Mouse (Mus musculus): Measurements from ENCODE around the gene Robo1. TPM values are rescaled to one million over a fixed set of nuclear protein-coding genes. Genes with fewer than 3 reads are reported as not detected.
A peak's percentile ranks its signal among the peaks of the same experiment; 100 is the strongest.

Gene Robo1
- total and polyA plus RNA-seq, 3 experiments: 0.44 TPM; not detected in 2

- DNase-seq (ENCODE audit: low spot score) (no peak), ATAC-seq (ENCODE audit: extremely low read depth, insufficient number of reproducible peaks, low FRiP score, poor library complexity, severe bottlenecking) (no peak)
- no peak for TF ChIP-seq CTCF (IDR thresholded peaks at IDR 0.05; ENCODE audit: low read depth, low read length)
- no peaks in the 10 kb centered on the region for H3K4me1 ChIP-seq (ENCODE audit: insufficient read depth, low read depth, low read length)
- H3K4me3 ChIP-seq (ENCODE audit: low read depth, low read length): no peak overlapping the region
- H3K9me3 ChIP-seq (replicated peaks): peaks cover 39% of the 10 kb centered on the region
- no peaks in the 10 kb centered on the region for H3K36me3 ChIP-seq (replicated peaks)
- no peaks in the 10 kb centered on the region for H3K27me3 ChIP-seq (ENCODE audit: insufficient read depth, low read length)
These were observed 666.6 kb downstream of the Robo1 start for GRCm38 (mm10) chr16:72974681-72975080.

DNA sequence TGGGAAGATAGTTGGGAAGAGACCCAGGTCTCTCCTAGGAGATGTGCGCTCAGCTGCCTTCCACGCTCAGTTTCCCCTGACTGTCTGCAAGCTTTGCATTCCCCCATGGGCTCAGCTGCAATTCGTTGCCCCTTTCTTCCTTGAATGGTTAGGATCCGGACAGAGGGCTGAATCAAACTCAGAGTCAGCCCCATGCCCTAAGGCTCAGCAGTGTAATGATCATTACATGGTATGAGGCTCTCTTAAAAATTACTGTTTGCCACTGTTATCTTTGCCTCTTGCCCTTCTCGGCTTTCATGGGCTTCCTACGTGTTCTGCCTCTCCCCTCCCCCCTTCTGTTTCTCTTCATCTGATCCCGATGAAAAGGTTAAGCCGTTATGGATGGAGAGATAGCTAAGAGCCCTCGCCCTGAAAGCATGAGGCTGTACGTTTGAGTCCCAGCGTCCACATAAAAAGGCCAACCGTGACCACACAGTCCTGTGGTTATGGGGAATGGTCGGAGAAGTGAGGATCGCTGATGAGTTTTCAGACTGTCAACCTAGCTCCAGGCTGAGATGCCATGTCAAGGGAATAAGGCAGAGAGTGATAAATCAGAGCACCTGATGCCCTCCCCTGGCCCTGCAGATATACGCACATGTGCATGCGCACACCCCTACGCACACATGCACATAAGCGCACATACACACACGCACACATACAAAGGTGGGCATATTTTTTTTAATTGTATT lies 668.9 kb downstream of the Robo1 start:
- H3K36me3 ChIP-seq (replicated peaks): no peaks in the 10 kb centered on the region
- H3K4me1 ChIP-seq (ENCODE audit: insufficient read depth, low read depth, low read length): no peaks in the 10 kb centered on the region
- H3K9me3 ChIP-seq (replicated peaks): peaks cover 23% of the 10 kb centered on the region
- no peak for TF ChIP-seq TAL1 (conservative IDR thresholded peaks at IDR 0.05; ENCODE audit: low read depth, low read length)
- no peak for TF ChIP-seq CTCF (IDR thresholded peaks at IDR 0.05; ENCODE audit: low read depth, low read length)
- no peak for TF ChIP-seq GATA2 (IDR thresholded peaks at IDR 0.05; ENCODE audit: borderline replicate concordance, low read depth, low read length)
- TF ChIP-seq GATA1 (IDR thresholded peaks at IDR 0.05; ENCODE audit: borderline replicate concordance, low read length): no peak
- TF ChIP-seq POLR2AphosphoS5 (IDR thresholded peaks at IDR 0.05; ENCODE audit: insufficient replicate concordance, low read depth, low read length): no peak
- H3K4me3 ChIP-seq (ENCODE audit: low read depth, low read length): no peak overlapping the region
- no peak for DNase-seq (ENCODE audit: low spot score)
- ATAC-seq (ENCODE audit: extremely low read depth, insufficient number of reproducible peaks, low FRiP score, poor library complexity, severe bottlenecking): no peak
- no peaks in the 10 kb centered on the region for H3K27me3 ChIP-seq (ENCODE audit: insufficient read depth, low read length)

GRCm38 (mm10) chr16:72979407-72980219 lies 671.5 kb downstream of the Robo1 start:
- peaks cover 23% of the 10 kb centered on the region for H3K9me3 ChIP-seq (replicated peaks)
- TF ChIP-seq GATA2 (IDR thresholded peaks at IDR 0.05; ENCODE audit: borderline replicate concordance, low read depth, low read length): no peak
- TF ChIP-seq TAL1 (conservative IDR thresholded peaks at IDR 0.05; ENCODE audit: low read depth, low read length): no peak
- no peak for TF ChIP-seq GATA1 (IDR thresholded peaks at IDR 0.05; ENCODE audit: borderline replicate concordance, low read length)
- no peak for TF ChIP-seq POLR2AphosphoS5 (IDR thresholded peaks at IDR 0.05; ENCODE audit: insufficient replicate concordance, low read depth, low read length)
- 0 out of 2 replicates have a peak, but pooled peaks have one; percentile 12 for TF ChIP-seq CTCF (IDR thresholded peaks at IDR 0.05; ENCODE audit: low read depth, low read length)
- no peaks in the 10 kb centered on the region for H3K27me3 ChIP-seq (ENCODE audit: insufficient read depth, low read length)
- DNase-seq (ENCODE audit: low spot score) (no peak), ATAC-seq (ENCODE audit: extremely low read depth, insufficient number of reproducible peaks, low FRiP score, poor library complexity, severe bottlenecking) (peak; percentile 43; the same call in 1 of the 2 replicates)
- no peaks in the 10 kb centered on the region for H3K36me3 ChIP-seq (replicated peaks)
- no peak overlapping the region for H3K4me3 ChIP-seq (ENCODE audit: low read depth, low read length)
- no peaks in the 10 kb centered on the region for H3K4me1 ChIP-seq (ENCODE audit: insufficient read depth, low read depth, low read length)

DNA sequence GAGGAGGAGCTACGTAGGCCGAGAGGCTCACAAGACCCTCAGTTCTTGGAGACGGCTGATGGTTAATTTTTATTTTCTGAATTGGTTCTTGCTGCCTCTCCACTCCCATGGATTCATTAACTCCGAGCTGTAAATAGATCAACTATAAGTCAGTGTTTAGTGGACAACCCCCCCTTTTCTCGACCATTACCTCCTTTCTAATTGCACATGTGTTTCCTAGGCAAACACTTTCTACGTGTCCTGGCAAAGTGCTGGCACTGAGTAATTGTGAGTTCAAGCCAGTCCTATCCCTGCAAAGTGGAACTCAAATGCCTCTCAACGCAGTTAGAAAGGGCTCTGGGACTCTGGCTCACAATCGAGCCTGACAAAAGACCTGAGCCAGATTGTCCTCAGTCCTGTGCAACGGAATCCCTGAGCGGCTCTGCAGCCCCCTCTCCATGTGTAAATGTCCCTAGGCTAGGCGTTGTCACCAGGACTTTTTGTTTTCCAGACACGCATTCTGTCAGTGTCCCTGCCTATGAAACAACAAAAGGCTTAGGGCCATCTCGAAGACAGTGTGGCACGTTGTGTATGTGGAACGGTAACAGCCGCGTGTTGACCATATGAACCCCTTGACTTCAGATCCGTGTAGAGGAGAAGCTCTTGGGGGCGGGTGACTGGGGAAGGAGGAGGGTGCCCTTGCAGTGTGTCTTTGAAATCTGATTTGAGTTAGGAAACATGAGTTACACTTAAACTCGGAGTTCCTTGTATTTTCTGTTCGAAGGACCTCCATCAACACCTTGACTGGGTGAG lies 682.5 kb downstream of the Robo1 start:
- DNase-seq (ENCODE audit: low spot score) (no peak), ATAC-seq (ENCODE audit: extremely low read depth, insufficient number of reproducible peaks, low FRiP score, poor library complexity, severe bottlenecking) (no peak)
- H3K4me3 ChIP-seq (ENCODE audit: low read depth, low read length): no peak overlapping the region
- H3K9me3 ChIP-seq (replicated peaks): peaks cover 45% of the 10 kb centered on the region
- no peak for TF ChIP-seq GATA1 (IDR thresholded peaks at IDR 0.05; ENCODE audit: borderline replicate concordance, low read length)
- no peak for TF ChIP-seq TAL1 (conservative IDR thresholded peaks at IDR 0.05; ENCODE audit: low read depth, low read length)
- TF ChIP-seq POLR2AphosphoS5 (IDR thresholded peaks at IDR 0.05; ENCODE audit: insufficient replicate concordance, low read depth, low read length): no peak
- TF ChIP-seq CTCF (IDR thresholded peaks at IDR 0.05; ENCODE audit: low read depth, low read length): no peak
- no peak for TF ChIP-seq GATA2 (IDR thresholded peaks at IDR 0.05; ENCODE audit: borderline replicate concordance, low read depth, low read length)
- H3K27me3 ChIP-seq (ENCODE audit: insufficient read depth, low read length): no peaks in the 10 kb centered on the region
- H3K36me3 ChIP-seq (replicated peaks): no peaks in the 10 kb centered on the region
- H3K4me1 ChIP-seq (ENCODE audit: insufficient read depth, low read depth, low read length): no peaks in the 10 kb centered on the region

GRCm38 (mm10) chr16:72993189-72993588 lies 685.1 kb downstream of the Robo1 start:
- H3K4me3 ChIP-seq (ENCODE audit: low read depth, low read length): no peak overlapping the region
- H3K4me1 ChIP-seq (ENCODE audit: insufficient read depth, low read depth, low read length): no peaks in the 10 kb centered on the region
- TF ChIP-seq CTCF (IDR thresholded peaks at IDR 0.05; ENCODE audit: low read depth, low read length) (no peak), TAL1 (conservative IDR thresholded peaks at IDR 0.05; ENCODE audit: low read depth, low read length) (no peak), GATA2 (IDR thresholded peaks at IDR 0.05; ENCODE audit: borderline replicate concordance, low read depth, low read length) (no peak), POLR2AphosphoS5 (IDR thresholded peaks at IDR 0.05; ENCODE audit: insufficient replicate concordance, low read depth, low read length) (no peak), GATA1 (IDR thresholded peaks at IDR 0.05; ENCODE audit: borderline replicate concordance, low read length) (no peak)
- peaks cover 40% of the 10 kb centered on the region for H3K9me3 ChIP-seq (replicated peaks)
- ATAC-seq (ENCODE audit: extremely low read depth, insufficient number of reproducible peaks, low FRiP score, poor library complexity, severe bottlenecking) (no peak), DNase-seq (ENCODE audit: low spot score) (no peak)
- H3K27me3 ChIP-seq (ENCODE audit: insufficient read depth, low read length): no peaks in the 10 kb centered on the region
- H3K36me3 ChIP-seq (replicated peaks): no peaks in the 10 kb centered on the region

- Histone ChIP-seq H3K27me3 (ENCODE audit: insufficient read depth, low read length) (no peaks in the 10 kb centered on the region), H3K4me1 (ENCODE audit: insufficient read depth, low read depth, low read length) (no peaks in the 10 kb centered on the region), H3K4me3 (ENCODE audit: low read depth, low read length) (no peak overlapping the region), H3K9me3 (replicated peaks) (peaks cover 39% of the 10 kb centered on the region), H3K36me3 (replicated peaks) (no peaks in the 10 kb centered on the region)
- no peak for ATAC-seq (ENCODE audit: extremely low read depth, insufficient number of reproducible peaks, low FRiP score, poor library complexity, severe bottlenecking)
- TF ChIP-seq GATA2 (IDR thresholded peaks at IDR 0.05; ENCODE audit: borderline replicate concordance, low read depth, low read length): no peak
- TF ChIP-seq CTCF (IDR thresholded peaks at IDR 0.05; ENCODE audit: low read depth, low read length): no peak
- no peak for TF ChIP-seq POLR2AphosphoS5 (IDR thresholded peaks at IDR 0.05; ENCODE audit: insufficient replicate concordance, low read depth, low read length)
- no peak for TF ChIP-seq GATA1 (IDR thresholded peaks at IDR 0.05; ENCODE audit: borderline replicate concordance, low read length)
- no peak for TF ChIP-seq TAL1 (conservative IDR thresholded peaks at IDR 0.05; ENCODE audit: low read depth, low read length)
- DNase-seq (ENCODE audit: low spot score): no peak
These were observed 685.5 kb downstream of the Robo1 start for GRCm38 (mm10) chr16:72993594-72993993.
